Mouse (Mus musculus) neural tube, embryonic 15.5 days (tissue): ENCODE measurements around the gene Miga2. TPM values are rescaled to one million over a fixed set of nuclear protein-coding genes. Genes with fewer than 3 reads are reported as not detected.

Experiments
- ATAC-seq: fragments of 200-750 bp; cut with Nextera tagmentation; 2 replicates; pipeline ENCODE4 v1.8.0; 2017; ENCODE audit warnings: mild to moderate bottlenecking, moderate TSS enrichment, moderate library complexity; ENCODE audit not compliant: low FRiP score
- H3K27ac ChIP-seq: fragments of 300-500 bp; sonication (generic); replicated peaks from 2 replicates; pipeline ENCODE4 v1.5.1; 2015; ENCODE audit warnings: mild to moderate bottlenecking, inconsistent platforms
- H3K27me3 ChIP-seq: fragments of 300-500 bp; sonication (generic); replicated peaks from 2 replicates; pipeline ENCODE4 v1.6.1; 2015; ENCODE audit warnings: inconsistent platforms
- H3K36me3 ChIP-seq: fragments of 300-500 bp; sonication (generic); 2 replicates; pipeline ENCODE4 v1.6.1; 2015; ENCODE audit warnings: inconsistent platforms
- H3K4me1 ChIP-seq: fragments of 300-500 bp; sonication (generic); 2 replicates; pipeline ENCODE4 v1.6.1; 2015; ENCODE audit warnings: inconsistent platforms
- H3K4me2 ChIP-seq: fragments of 300-500 bp; sonication (generic); 2 replicates; pipeline ENCODE4 v1.6.1; 2015; ENCODE audit warnings: inconsistent platforms, mild to moderate bottlenecking, moderate library complexity
- H3K4me3 ChIP-seq: fragments of 300-500 bp; sonication (generic); replicated peaks from 2 replicates; pipeline ENCODE4 v1.5.1; 2015; ENCODE audit warnings: mild to moderate bottlenecking, inconsistent platforms
- H3K9ac ChIP-seq: fragments of 300-500 bp; sonication (generic); replicated peaks from 2 replicates; pipeline ENCODE4 v1.6.1; 2015; ENCODE audit warnings: mild to moderate bottlenecking, inconsistent platforms
- H3K9me3 ChIP-seq: fragments of 300-500 bp; sonication (generic); replicated peaks from 2 replicates; pipeline ENCODE4 v1.6.1; 2016; ENCODE audit warnings: inconsistent platforms
- WGBS: fragments of 180-500 bp; shearing (Covaris S2); methylation state at CpG from one replicate; pipeline ENCODE4 v1.1.7; 2015; ENCODE audit warnings: mixed read lengths; 5-methylcytosine and 5-hydroxymethylcytosine counted together
- polyA plus RNA-seq: library from polyadenylated mRNA; unstranded; fragments of >200 nt; fragmentation: Nextera tagmentation; extraction: Ambion mirVana; gene quantifications from 2 replicates; pipeline ENCODE4 v1.2.1, GENCODE M21; 2015

The Miga2 gene
- polyA plus RNA-seq, 1 experiment from 2014 or later: 35.8 TPM

GRCm38 (mm10) chr2:30362865-30363264, 1.2 kb upstream of the Miga2 start:
- Histone ChIP-seq H3K27ac (no peak overlapping the region), H3K4me2 (no peak overlapping the region), H3K4me3 (no peak overlapping the region), H3K9ac (no peak overlapping the region), H3K9me3 (no peaks in the 10 kb centered on the region), H3K4me1 (peaks cover 36% of the 10 kb centered on the region), H3K36me3 (peaks cover 7% of the 10 kb centered on the region), H3K27me3 (no peaks in the 10 kb centered on the region)
- no peak for ATAC-seq
- WGBS: 74% methylated on average over 5 of the region's 5 CpGs

GRCm38 (mm10) chr2:30365281-30366069, 1.4 kb downstream of the Miga2 start:
- H3K9me3 ChIP-seq: no peaks in the 10 kb centered on the region
- ATAC-seq: no peak
- peak overlapping the region; percentile 91 for H3K9ac ChIP-seq
- H3K4me1 ChIP-seq: peaks cover 22% of the 10 kb centered on the region
- H3K36me3 ChIP-seq: peaks cover 32% of the 10 kb centered on the region
- peak overlapping the region; percentile 94 for H3K4me3 ChIP-seq
- H3K4me2 ChIP-seq: peak overlapping the region; percentile 91
- no peak overlapping the region for H3K27ac ChIP-seq
- H3K27me3 ChIP-seq: no peaks in the 10 kb centered on the region
- WGBS: 94% methylated on average over 2 of the region's 2 CpGs

- peaks cover 22% of the 10 kb centered on the region for H3K4me1 ChIP-seq
- 69% methylated on average over 5 of the region's 5 CpGs for WGBS
- H3K9ac ChIP-seq: no peak overlapping the region
- H3K4me2 ChIP-seq: no peak overlapping the region
- H3K27me3 ChIP-seq: no peaks in the 10 kb centered on the region
- no peaks in the 10 kb centered on the region for H3K9me3 ChIP-seq
- no peak overlapping the region for H3K27ac ChIP-seq
- H3K36me3 ChIP-seq: peaks cover 39% of the 10 kb centered on the region
- ATAC-seq: no peak
- H3K4me3 ChIP-seq: no peak overlapping the region
These were observed 2.2 kb downstream of the Miga2 start for GRCm38 (mm10) chr2:30366203-30366602.

GRCm38 (mm10) chr2:30371544-30371943, 7.5 kb downstream of the Miga2 start:
- H3K36me3 ChIP-seq: peaks cover 84% of the 10 kb centered on the region
- H3K4me1 ChIP-seq: no peaks in the 10 kb centered on the region; the same call in 1 of the 2 replicates
- 96% methylated on average over 8 of the region's 8 CpGs for WGBS
- H3K4me2 ChIP-seq: no peak overlapping the region
- H3K4me3 ChIP-seq: no peak overlapping the region
- H3K27ac ChIP-seq: no peak overlapping the region
- no peaks in the 10 kb centered on the region for H3K9me3 ChIP-seq
- no peaks in the 10 kb centered on the region for H3K27me3 ChIP-seq
- no peak overlapping the region for H3K9ac ChIP-seq
- ATAC-seq: no peak

GRCm38 (mm10) chr2:30372726-30373125, 8.7 kb downstream of the Miga2 start:
- no peaks in the 10 kb centered on the region for H3K9me3 ChIP-seq
- ATAC-seq: no peak
- H3K4me2 ChIP-seq: no peak overlapping the region
- H3K27ac ChIP-seq: no peak overlapping the region
- H3K4me1 ChIP-seq: no peaks in the 10 kb centered on the region
- H3K36me3 ChIP-seq: peaks cover 91% of the 10 kb centered on the region
- no peak overlapping the region for H3K4me3 ChIP-seq
- H3K27me3 ChIP-seq: no peaks in the 10 kb centered on the region
- 94% methylated on average over 5 of the region's 5 CpGs for WGBS
- H3K9ac ChIP-seq: no peak overlapping the region

- Histone ChIP-seq H3K36me3 (peaks cover 87% of the 10 kb centered on the region), H3K27ac (no peak overlapping the region), H3K4me1 (no peaks in the 10 kb centered on the region), H3K27me3 (no peaks in the 10 kb centered on the region), H3K9ac (no peak overlapping the region), H3K9me3 (no peaks in the 10 kb centered on the region), H3K4me3 (no peak overlapping the region), H3K4me2 (no peak overlapping the region)
- WGBS: 96% methylated on average over 10 of the region's 10 CpGs
- ATAC-seq: no peak
These were observed 11.9 kb downstream of the Miga2 start for GRCm38 (mm10) chr2:30375893-30376292.

GRCm38 (mm10) chr2:30377721-30378120, 13.7 kb downstream of the Miga2 start:
- Histone ChIP-seq H3K9ac (no peak overlapping the region), H3K4me3 (no peak overlapping the region), H3K9me3 (no peaks in the 10 kb centered on the region), H3K27ac (no peak overlapping the region), H3K27me3 (no peaks in the 10 kb centered on the region), H3K4me2 (no peak overlapping the region), H3K36me3 (peaks cover 88% of the 10 kb centered on the region), H3K4me1 (no peaks in the 10 kb centered on the region)
- 92% methylated on average over 5 of the region's 5 CpGs for WGBS
- no peak for ATAC-seq

- 90% methylated on average over 7 of the region's 7 CpGs for WGBS
- no peak for ATAC-seq
- H3K4me1 ChIP-seq: no peaks in the 10 kb centered on the region
- H3K27ac ChIP-seq: no peak overlapping the region
- peaks cover 89% of the 10 kb centered on the region for H3K36me3 ChIP-seq
- H3K4me2 ChIP-seq: no peak overlapping the region
- H3K9me3 ChIP-seq: no peaks in the 10 kb centered on the region
- no peaks in the 10 kb centered on the region for H3K27me3 ChIP-seq
- no peak overlapping the region for H3K4me3 ChIP-seq
- H3K9ac ChIP-seq: no peak overlapping the region
These were observed 15.3 kb downstream of the Miga2 start for GRCm38 (mm10) chr2:30379307-30379706.

GRCm38 (mm10) chr2:30380564-30381376, 16.7 kb downstream of the Miga2 start:
- Histone ChIP-seq H3K4me2 (no peak overlapping the region), H3K4me3 (no peak overlapping the region), H3K4me1 (no peaks in the 10 kb centered on the region), H3K27ac (no peak overlapping the region), H3K9ac (no peak overlapping the region), H3K27me3 (no peaks in the 10 kb centered on the region), H3K9me3 (no peaks in the 10 kb centered on the region), H3K36me3 (peaks cover 93% of the 10 kb centered on the region)
- ATAC-seq: no peak
- WGBS: 93% methylated on average over 10 of the region's 10 CpGs

- H3K4me3 ChIP-seq: no peak overlapping the region
- no peaks in the 10 kb centered on the region for H3K9me3 ChIP-seq
- H3K9ac ChIP-seq: no peak overlapping the region
- no peak overlapping the region for H3K27ac ChIP-seq
- no peaks in the 10 kb centered on the region for H3K4me1 ChIP-seq
- peaks cover 89% of the 10 kb centered on the region for H3K36me3 ChIP-seq
- ATAC-seq: no peak
- no peaks in the 10 kb centered on the region for H3K27me3 ChIP-seq
- WGBS: 95% methylated on average over 4 of the region's 4 CpGs
- H3K4me2 ChIP-seq: no peak overlapping the region
These were observed 17.3 kb downstream of the Miga2 start for GRCm38 (mm10) chr2:30381377-30381725.

GRCm38 (mm10) chr2:30384814-30385213, 20.8 kb downstream of the Miga2 start:
- Histone ChIP-seq H3K36me3 (peaks cover 56% of the 10 kb centered on the region), H3K27ac (no peak overlapping the region), H3K4me1 (no peaks in the 10 kb centered on the region), H3K27me3 (no peaks in the 10 kb centered on the region), H3K9me3 (no peaks in the 10 kb centered on the region), H3K9ac (no peak overlapping the region), H3K4me3 (no peak overlapping the region), H3K4me2 (no peak overlapping the region)
- 78% methylated on average over 5 of the region's 5 CpGs for WGBS
- no peak for ATAC-seq

GRCm38 (mm10) chr2:30385591-30385990, 21.6 kb downstream of the Miga2 start:
- Histone ChIP-seq H3K9ac (no peak overlapping the region), H3K4me1 (peaks cover under 1% of the 10 kb centered on the region; the same call in 1 of the 2 replicates), H3K27me3 (no peaks in the 10 kb centered on the region), H3K36me3 (peaks cover 51% of the 10 kb centered on the region), H3K9me3 (no peaks in the 10 kb centered on the region), H3K27ac (no peak overlapping the region), H3K4me2 (no peak overlapping the region), H3K4me3 (no peak overlapping the region)
- ATAC-seq: no peak
- 85% methylated on average over 4 of the region's 4 CpGs for WGBS
